Mouse (Mus musculus) forebrain, embryonic 12.5 days (tissue): ENCODE data around the gene 2810021J22Rik. TPM values are rescaled to one million over a fixed set of nuclear protein-coding genes. Genes with fewer than 3 reads are reported as not detected.

Experiments used
- ATAC-seq: fragments of 200-750 bp; cut with Nextera tagmentation; 2 replicates; pipeline ENCODE4 v1.8.0; 2017; ENCODE audit warnings: moderate TSS enrichment; ENCODE audit not compliant: low FRiP score
- H3K27ac ChIP-seq: fragments of 300-500 bp; sonication (generic); 2 replicates; pipeline ENCODE4 v1.5.1; 2016; ENCODE audit warnings: mild to moderate bottlenecking
- H3K27me3 ChIP-seq: fragments of 300-500 bp; sonication (generic); 2 replicates; pipeline ENCODE4 v1.6.1; 2016; ENCODE audit warnings: mild to moderate bottlenecking
- H3K36me3 ChIP-seq: fragments of 300-500 bp; sonication (generic); replicated peaks from 2 replicates; pipeline ENCODE4 v1.6.1; 2016; ENCODE audit warnings: mild to moderate bottlenecking
- H3K4me1 ChIP-seq: fragments of 300-500 bp; sonication (generic); 2 replicates; pipeline ENCODE4 v1.6.1; 2016
- H3K4me2 ChIP-seq: fragments of 300-500 bp; sonication (generic); 2 replicates; pipeline ENCODE4 v1.6.1; 2016; ENCODE audit warnings: mild to moderate bottlenecking, moderate library complexity
- H3K4me3 ChIP-seq: fragments of 300-500 bp; sonication (generic); replicated peaks from 2 replicates; pipeline ENCODE4 v1.5.1; 2016; ENCODE audit warnings: mild to moderate bottlenecking
- H3K9ac ChIP-seq: fragments of 300-500 bp; sonication (generic); 2 replicates; pipeline ENCODE4 v1.6.1; 2016; ENCODE audit warnings: mild to moderate bottlenecking
- H3K9me3 ChIP-seq: fragments of 300-500 bp; sonication (generic); 2 replicates; pipeline ENCODE4 v1.6.1; 2016
- WGBS: fragments of 180-500 bp; shearing (Covaris S2); methylation state at CpG from one replicate; pipeline ENCODE4 v1.1.7; 2016; 5-methylcytosine and 5-hydroxymethylcytosine counted together
- polyA plus RNA-seq: library from polyadenylated mRNA; unstranded; fragments of >200 nt; fragmentation: Nextera tagmentation; extraction: Ambion mirVana; gene quantifications from 2 replicates; pipeline ENCODE4 v1.2.1, GENCODE M21; 2016

Gene 2810021J22Rik
- polyA plus RNA-seq, 1 experiment from 2014 or later: 11.1 TPM

DNA sequence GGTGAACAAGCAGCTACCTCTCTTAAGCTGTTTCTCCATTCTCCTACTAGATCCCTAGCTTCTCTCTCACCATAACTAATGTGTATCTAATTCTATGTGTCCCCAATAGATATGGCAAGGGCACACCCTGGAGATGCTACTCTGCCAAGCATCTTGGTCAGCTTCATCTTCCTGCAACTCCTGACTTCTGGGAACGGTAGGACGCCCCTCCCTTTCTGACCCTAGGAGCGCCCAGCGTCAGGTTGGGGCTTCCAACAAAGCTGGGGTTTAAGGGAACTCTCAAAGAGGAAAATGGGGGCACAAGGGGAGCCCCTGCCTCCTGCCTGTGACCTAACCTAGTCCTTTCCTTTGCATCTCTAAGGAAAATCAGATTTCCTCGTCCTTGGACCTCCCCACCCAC, 51.7 kb downstream of the 2810021J22Rik start:
- ATAC-seq: no peak
- H3K27me3 ChIP-seq: 0 out of 2 replicates have a peak, but pooled peaks cover 5% of the 10 kb centered on the region
- WGBS: 73% methylated on average over 5 of the region's 5 CpGs
- H3K36me3 ChIP-seq: no peaks in the 10 kb centered on the region
- no peaks in the 10 kb centered on the region for H3K9me3 ChIP-seq
- no peak overlapping the region for H3K4me3 ChIP-seq
- no peaks in the 10 kb centered on the region for H3K4me1 ChIP-seq
- no peak overlapping the region for H3K4me2 ChIP-seq
- no peak overlapping the region for H3K27ac ChIP-seq
- H3K9ac ChIP-seq: no peak overlapping the region

DNA sequence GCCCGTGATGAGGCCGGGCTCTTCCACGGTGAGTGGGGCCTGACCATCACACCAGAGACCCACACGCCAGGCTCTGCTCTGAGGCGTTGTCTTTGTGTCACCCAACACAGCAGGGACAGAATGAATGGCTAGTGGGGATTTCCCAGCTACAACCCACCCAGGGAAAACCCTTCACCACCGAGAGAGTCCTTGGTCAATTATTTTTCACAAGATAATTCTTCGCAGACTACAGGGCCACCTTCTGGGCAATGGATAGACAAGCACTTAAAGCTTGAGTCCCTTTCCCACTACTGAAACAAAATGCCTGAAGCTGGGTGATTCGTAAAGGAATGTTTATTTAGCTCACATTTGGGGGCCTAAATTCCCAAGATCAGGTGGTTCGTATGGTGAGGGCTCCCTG, 55.4 kb downstream of the 2810021J22Rik start:
- 82% methylated on average over 9 of the region's 9 CpGs for WGBS
- Histone ChIP-seq H3K27me3 (no peaks in the 10 kb centered on the region), H3K36me3 (no peaks in the 10 kb centered on the region), H3K9me3 (no peaks in the 10 kb centered on the region), H3K27ac (no peak overlapping the region), H3K4me2 (no peak overlapping the region), H3K4me3 (no peak overlapping the region), H3K9ac (no peak overlapping the region), H3K4me1 (no peaks in the 10 kb centered on the region)
- ATAC-seq: no peak

DNA sequence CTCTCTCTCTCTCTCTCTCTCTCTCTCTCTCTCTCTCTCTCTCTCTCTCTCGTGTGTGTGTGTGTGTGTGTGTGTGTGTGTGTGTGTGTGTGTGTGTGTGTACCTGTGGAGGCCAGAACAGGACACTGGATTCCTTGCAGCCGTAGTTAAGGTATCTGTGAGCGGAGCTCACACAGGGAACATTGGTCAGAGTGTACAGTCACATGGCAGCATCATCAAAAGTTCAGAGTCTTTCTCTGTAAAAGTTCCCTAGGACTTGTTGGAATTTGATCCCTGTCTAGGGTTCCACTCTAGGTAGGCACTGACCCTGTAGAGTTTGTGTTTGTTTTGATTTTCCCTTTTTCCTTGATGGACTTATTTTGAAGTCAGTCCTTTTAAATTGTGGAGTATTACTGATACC, 59.6 kb downstream of the 2810021J22Rik start:
- Histone ChIP-seq H3K9me3 (no peaks in the 10 kb centered on the region), H3K4me2 (no peak overlapping the region), H3K4me3 (no peak overlapping the region), H3K27ac (no peak overlapping the region), H3K27me3 (no peaks in the 10 kb centered on the region), H3K4me1 (0 out of 2 replicates have a peak, but pooled peaks cover 8% of the 10 kb centered on the region), H3K9ac (no peak overlapping the region), H3K36me3 (peaks cover 10% of the 10 kb centered on the region)
- WGBS: 81% methylated on average over 2 of the region's 3 CpGs
- no peak for ATAC-seq

DNA sequence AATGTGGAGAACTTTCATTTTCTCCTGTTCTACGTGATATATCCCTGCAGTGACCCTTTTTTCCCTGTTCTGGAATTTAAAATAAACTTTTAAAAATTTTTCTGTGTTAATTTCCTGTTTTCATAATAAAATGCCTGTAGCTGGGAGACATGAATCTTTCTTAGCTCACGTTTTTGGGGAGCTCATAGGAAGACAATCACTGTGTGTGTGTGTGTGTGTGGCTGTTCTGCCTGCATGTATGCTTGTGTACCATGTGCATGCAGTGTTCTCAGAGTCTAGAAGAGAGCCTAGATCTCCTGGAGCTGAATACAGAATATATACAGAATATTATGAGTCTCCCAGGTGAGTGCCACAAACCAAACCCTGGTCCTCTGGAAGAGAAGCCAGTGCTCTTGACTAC, 60.0 kb downstream of the 2810021J22Rik start:
- H3K4me3 ChIP-seq: no peak overlapping the region
- peaks cover 14% of the 10 kb centered on the region for H3K36me3 ChIP-seq
- WGBS: 78% methylated on average over 2 of the region's 2 CpGs
- H3K4me2 ChIP-seq: no peak overlapping the region
- no peak overlapping the region for H3K9ac ChIP-seq
- ATAC-seq: no peak
- H3K27ac ChIP-seq: no peak overlapping the region
- H3K4me1 ChIP-seq: 0 out of 2 replicates have a peak, but pooled peaks cover 8% of the 10 kb centered on the region
- no peaks in the 10 kb centered on the region for H3K27me3 ChIP-seq
- H3K9me3 ChIP-seq: no peaks in the 10 kb centered on the region

DNA sequence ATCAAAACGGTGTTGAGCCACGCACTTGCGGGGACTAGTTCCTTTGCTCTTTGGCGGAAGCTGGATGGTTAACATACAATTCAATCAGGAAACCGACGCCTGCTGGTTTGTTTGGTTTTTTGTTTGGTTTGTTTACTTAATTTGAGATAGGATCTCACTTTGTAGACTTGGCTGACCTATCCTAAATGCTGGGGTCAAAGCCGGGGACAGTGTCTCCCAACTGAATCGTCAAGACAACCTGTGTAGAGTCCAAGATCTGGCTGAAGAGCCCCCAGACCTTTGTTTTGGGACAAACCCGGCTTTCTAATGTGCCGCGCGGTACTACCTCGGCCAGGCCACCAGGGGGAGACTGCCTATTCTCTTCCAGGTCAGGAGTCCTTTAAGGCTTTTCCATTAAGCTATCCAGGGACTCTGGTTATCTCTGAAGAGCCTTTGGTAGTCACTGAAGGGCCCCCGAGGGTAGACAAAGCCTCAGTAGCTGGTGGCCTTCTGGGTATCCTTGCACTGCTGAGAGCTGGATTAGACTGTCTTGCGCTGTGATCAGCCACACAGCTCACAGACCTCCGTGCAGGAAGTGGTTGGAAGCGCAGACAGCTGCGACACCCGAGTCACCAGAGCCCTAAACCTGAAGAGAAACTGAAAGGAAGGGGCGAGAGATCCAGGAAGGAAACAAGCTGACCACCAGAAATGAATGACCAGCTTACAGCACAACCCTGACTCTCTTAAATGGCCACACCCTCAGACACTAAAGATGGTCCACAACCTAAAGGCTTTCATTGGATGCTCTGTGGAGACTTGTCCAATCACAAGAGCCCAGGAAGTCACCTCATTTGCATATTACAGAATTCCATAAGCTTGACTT, 61.0 kb downstream of the 2810021J22Rik start:
- H3K9ac ChIP-seq: no peak overlapping the region; the same call in 1 of the 2 replicates
- H3K9me3 ChIP-seq: no peaks in the 10 kb centered on the region
- WGBS: 40% methylated on average over 20 of the region's 20 CpGs
- 0 out of 2 replicates have a peak overlapping the region, but pooled peaks have one; percentile 0 for H3K4me3 ChIP-seq
- peaks cover 24% of the 10 kb centered on the region for H3K36me3 ChIP-seq
- H3K4me2 ChIP-seq: peak overlapping the region; percentile 1
- H3K27me3 ChIP-seq: no peaks in the 10 kb centered on the region
- H3K27ac ChIP-seq: peak overlapping the region; percentile 2; the same call in 1 of the 2 replicates
- H3K4me1 ChIP-seq: 0 out of 2 replicates have a peak, but pooled peaks cover 8% of the 10 kb centered on the region
- peak; percentile 63 for ATAC-seq

DNA sequence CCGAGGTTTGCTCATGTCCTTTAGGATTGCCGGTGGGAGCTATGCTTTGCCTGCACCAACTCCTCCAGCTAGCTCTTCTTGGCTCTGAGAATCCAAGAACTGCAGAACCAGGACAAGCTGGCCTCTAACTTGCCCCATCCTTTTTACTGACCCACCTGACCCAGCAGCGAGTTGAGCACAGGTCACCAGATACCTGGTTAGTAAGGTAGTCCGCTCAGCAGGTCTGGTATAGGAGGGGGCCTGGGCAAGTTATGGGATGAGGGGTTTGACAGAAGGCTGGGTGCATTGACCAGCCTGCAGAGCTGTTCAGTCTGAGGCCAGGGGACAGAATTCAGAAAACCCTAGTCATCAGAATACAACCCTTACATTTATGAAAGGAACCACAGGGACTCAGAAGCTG, 62.0 kb downstream of the 2810021J22Rik start:
- no peaks in the 10 kb centered on the region for H3K27me3 ChIP-seq
- peaks cover 34% of the 10 kb centered on the region for H3K36me3 ChIP-seq
- 0 out of 2 replicates have a peak, but pooled peaks cover 8% of the 10 kb centered on the region for H3K4me1 ChIP-seq
- no peak overlapping the region for H3K27ac ChIP-seq
- H3K4me2 ChIP-seq: no peak overlapping the region
- no peaks in the 10 kb centered on the region for H3K9me3 ChIP-seq
- H3K4me3 ChIP-seq: no peak overlapping the region
- ATAC-seq: no peak
- 77% methylated on average over 4 of the region's 4 CpGs for WGBS
- H3K9ac ChIP-seq: no peak overlapping the region

DNA sequence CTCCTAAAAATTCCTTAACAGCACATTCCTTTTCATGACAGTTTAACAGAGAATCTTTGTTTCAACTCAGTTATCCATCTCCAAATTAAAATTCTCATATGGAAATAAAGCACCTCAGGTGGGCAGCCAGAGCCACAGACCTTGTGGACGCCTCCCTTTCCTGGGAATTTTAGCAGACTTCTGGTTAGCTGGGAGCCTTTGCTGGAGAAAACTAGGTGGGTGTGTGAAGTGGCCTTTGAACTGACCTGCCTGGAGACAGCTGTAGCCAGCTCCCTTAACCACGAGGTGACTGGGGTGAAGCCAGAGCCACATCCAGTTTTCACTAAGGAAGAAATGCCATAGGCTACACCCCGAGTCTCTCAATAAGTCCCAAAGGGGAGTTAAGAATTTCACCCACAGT, 62.6 kb downstream of the 2810021J22Rik start:
- no peak overlapping the region for H3K4me2 ChIP-seq
- no peak overlapping the region for H3K9ac ChIP-seq
- H3K36me3 ChIP-seq: peaks cover 40% of the 10 kb centered on the region
- WGBS: 66% methylated on average over 3 of the region's 3 CpGs
- 0 out of 2 replicates have a peak, but pooled peaks cover 8% of the 10 kb centered on the region for H3K4me1 ChIP-seq
- H3K27ac ChIP-seq: no peak overlapping the region
- no peaks in the 10 kb centered on the region for H3K9me3 ChIP-seq
- ATAC-seq: no peak
- no peak overlapping the region for H3K4me3 ChIP-seq
- H3K27me3 ChIP-seq: no peaks in the 10 kb centered on the region

DNA sequence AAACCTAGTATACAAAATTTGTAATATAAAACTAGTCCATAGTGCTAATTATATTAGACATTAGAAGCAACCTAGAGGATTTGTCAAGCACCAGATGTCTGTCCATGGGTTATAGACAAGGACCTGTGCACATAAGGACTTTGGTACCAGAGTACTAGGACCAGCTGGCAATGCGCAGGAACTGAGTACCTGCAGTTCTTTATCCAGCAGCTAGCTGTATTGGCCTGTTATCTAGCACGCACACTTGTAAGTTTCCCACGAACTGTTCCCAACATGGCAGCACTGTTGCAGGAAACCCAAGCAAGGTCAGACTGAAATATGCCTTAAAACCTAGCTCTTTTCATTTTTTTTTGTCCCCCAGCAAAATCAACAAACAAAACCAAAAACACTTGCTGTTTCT, 63.2 kb downstream of the 2810021J22Rik start:
- no peaks in the 10 kb centered on the region for H3K27me3 ChIP-seq
- H3K9me3 ChIP-seq: no peaks in the 10 kb centered on the region
- 93% methylated on average over 3 of the region's 3 CpGs for WGBS
- ATAC-seq: no peak
- H3K27ac ChIP-seq: no peak overlapping the region
- H3K9ac ChIP-seq: no peak overlapping the region
- no peak overlapping the region for H3K4me2 ChIP-seq
- H3K4me1 ChIP-seq: 0 out of 2 replicates have a peak, but pooled peaks cover 8% of the 10 kb centered on the region
- no peak overlapping the region for H3K4me3 ChIP-seq
- H3K36me3 ChIP-seq: peaks cover 44% of the 10 kb centered on the region

DNA sequence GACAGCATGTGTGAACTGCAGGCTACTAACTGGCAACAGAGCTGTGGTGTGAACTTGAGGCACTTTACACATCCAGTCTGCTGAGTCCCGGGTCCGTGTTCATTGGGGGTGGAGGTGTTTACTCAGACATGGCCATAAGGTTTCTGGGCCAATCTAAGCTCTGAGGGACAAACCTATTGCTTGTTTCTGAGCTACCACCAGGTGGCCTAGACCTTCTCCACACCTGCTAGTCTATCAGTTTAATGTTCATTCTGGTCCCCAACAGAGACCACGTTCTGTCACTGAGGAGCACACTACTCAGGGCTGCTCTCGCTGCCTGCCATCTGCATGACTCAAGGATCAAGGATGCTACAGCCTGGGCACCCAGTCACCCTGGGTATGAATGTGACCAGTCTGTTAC, 64.6 kb downstream of the 2810021J22Rik start:
- Histone ChIP-seq H3K4me1 (peaks cover 17% of the 10 kb centered on the region), H3K36me3 (peaks cover 54% of the 10 kb centered on the region), H3K9me3 (no peaks in the 10 kb centered on the region), H3K4me3 (no peak overlapping the region), H3K27ac (no peak overlapping the region), H3K4me2 (no peak overlapping the region), H3K9ac (no peak overlapping the region), H3K27me3 (no peaks in the 10 kb centered on the region)
- WGBS: 87% methylated on average over 4 of the region's 4 CpGs
- no peak for ATAC-seq

Other genes starting within 250 kb of the 2810021J22Rik start
- not detected in 2 replicates for gene Olfr323, start 236.7 kb upstream of the 2810021J22Rik start, polyA plus RNA-seq
- gene Trim58, start 226.8 kb upstream of the 2810021J22Rik start, polyA plus RNA-seq: 0.36 and 0.49 TPM in 2 replicates
- not detected in 2 replicates for gene Olfr322, start 208.4 kb upstream of the 2810021J22Rik start, polyA plus RNA-seq
- not detected in 2 replicates for gene Olfr320, start 186.1 kb upstream of the 2810021J22Rik start, polyA plus RNA-seq
- gene Olfr319, start 168.1 kb upstream of the 2810021J22Rik start, polyA plus RNA-seq: 0.10 TPM in 1 of 2 replicates, not detected in the other
- not detected in 2 replicates for gene Olfr318, start 143.2 kb upstream of the 2810021J22Rik start, polyA plus RNA-seq
- gene Olfr317, start 128.0 kb upstream of the 2810021J22Rik start, polyA plus RNA-seq: 0.27 TPM in 1 of 2 replicates, not detected in the other
- not detected in 2 replicates for gene Olfr316, start 114.5 kb upstream of the 2810021J22Rik start, polyA plus RNA-seq
- not detected in 2 replicates for gene Olfr315, start 94.0 kb upstream of the 2810021J22Rik start, polyA plus RNA-seq
- gene Olfr314, start 84.3 kb upstream of the 2810021J22Rik start, polyA plus RNA-seq: not detected in 2 replicates
- gene Fam183b, start 65.3 kb upstream of the 2810021J22Rik start, polyA plus RNA-seq: 2.1 and 2.3 TPM in 2 replicates
- gene Olfr313, start 52.2 kb upstream of the 2810021J22Rik start, polyA plus RNA-seq: not detected in 2 replicates
- 0.05 TPM in 1 of 2 replicates, not detected in the other for gene Olfr312, start 38.0 kb upstream of the 2810021J22Rik start, polyA plus RNA-seq
- gene Olfr311, start 28.0 kb upstream of the 2810021J22Rik start, polyA plus RNA-seq: not detected in 2 replicates
- 15.5 and 15.9 TPM in 2 replicates for gene Gm12258, start 20.1 kb upstream of the 2810021J22Rik start, polyA plus RNA-seq
- gene Zfp39, start 37.0 kb downstream of the 2810021J22Rik start, polyA plus RNA-seq: 5.6 and 6.8 TPM in 2 replicates
- 0.08 TPM in 1 of 2 replicates, not detected in the other for gene Btnl10, start 50.7 kb downstream of the 2810021J22Rik start, polyA plus RNA-seq
- 403 and 431 TPM in 2 replicates for gene Rnf187, start 71.7 kb downstream of the 2810021J22Rik start, polyA plus RNA-seq
- gene Hist3h2ba, start 81.7 kb downstream of the 2810021J22Rik start, polyA plus RNA-seq: 185 and 187 TPM in 2 replicates
- 91.9 and 92.9 TPM in 2 replicates for gene Hist3h2a, start 87.5 kb downstream of the 2810021J22Rik start, polyA plus RNA-seq
- 0.89 and 1.0 TPM in 2 replicates for gene Trim17, start 87.5 kb downstream of the 2810021J22Rik start, polyA plus RNA-seq
- 19.2 and 20.9 TPM in 2 replicates for gene Trim11, start 110.9 kb downstream of the 2810021J22Rik start, polyA plus RNA-seq